Mouse (Mus musculus): ENCODE results near the gene Aldh1a3.

- no peak for TF ChIP-seq EP300 (IDR thresholded peaks at IDR 0.05)
- no peak for TF ChIP-seq CTCF (IDR thresholded peaks at IDR 0.05)
These were observed 56.3 kb downstream of the Aldh1a3 start for GRCm38 (mm10) chr7:66370970-66371369.

All from lung, postnatal 0 days (tissue).